Mouse (Mus musculus) midbrain, embryonic 12.5 days (tissue): ENCODE data around the gene Bphl. TPM values are rescaled to one million over a fixed set of nuclear protein-coding genes. Genes with fewer than 3 reads are reported as not detected.
"Not testable (repeated sequence)": the region's sequence is repeated elsewhere in the genome, so short reads cannot be mapped to it uniquely, and the experiment has no call there.

ENCODE experiments used
- ATAC-seq: fragments of 200-750 bp; cut with Nextera tagmentation; 2 replicates; pipeline ENCODE4 v1.8.0; 2017; ENCODE audit warnings: low read depth, moderate TSS enrichment, moderate library complexity; ENCODE audit not compliant: low FRiP score
- H3K27ac ChIP-seq: fragments of 300-500 bp; sonication (generic); replicated peaks from 2 replicates; pipeline ENCODE4 v1.5.1; 2016; ENCODE audit warnings: mild to moderate bottlenecking
- H3K27me3 ChIP-seq: fragments of 300-500 bp; sonication (generic); 2 replicates; pipeline ENCODE4 v1.6.1; 2016; ENCODE audit warnings: mild to moderate bottlenecking
- H3K36me3 ChIP-seq: fragments of 300-500 bp; sonication (generic); 2 replicates; pipeline ENCODE4 v1.6.1; 2016
- H3K4me1 ChIP-seq: fragments of 300-500 bp; sonication (generic); 2 replicates; pipeline ENCODE4 v1.6.1; 2016
- H3K4me2 ChIP-seq: fragments of 300-500 bp; sonication (generic); replicated peaks from 2 replicates; pipeline ENCODE4 v1.6.1; 2016; ENCODE audit warnings: mild to moderate bottlenecking, moderate library complexity
- H3K4me3 ChIP-seq: fragments of 300-500 bp; sonication (generic); 2 replicates; pipeline ENCODE4 v1.5.1; 2016; ENCODE audit warnings: mild to moderate bottlenecking
- H3K9ac ChIP-seq: fragments of 300-500 bp; sonication (generic); replicated peaks from 2 replicates; pipeline ENCODE4 v1.6.1; 2016; ENCODE audit warnings: mild to moderate bottlenecking, moderate library complexity
- H3K9me3 ChIP-seq: fragments of 300-500 bp; sonication (generic); 2 replicates; pipeline ENCODE4 v1.6.1; 2016; ENCODE audit warnings: mild to moderate bottlenecking
- WGBS: fragments of 180-500 bp; shearing (Covaris S2); methylation state at CpG from one replicate; pipeline ENCODE4 v1.1.7; 2016; 5-methylcytosine and 5-hydroxymethylcytosine counted together
- polyA plus RNA-seq: library from polyadenylated mRNA; unstranded; fragments of >200 nt; fragmentation: Nextera tagmentation; extraction: Ambion mirVana; gene quantifications from 2 replicates; pipeline ENCODE4 v1.2.1, GENCODE M21; 2016

The Bphl gene
- polyA plus RNA-seq, 1 experiment from 2014 or later, result 31.9 TPM

GRCm38 (mm10) chr13:34054983-34055382, 17.6 kb downstream of the Bphl start:
- Histone ChIP-seq H3K27ac (no peak overlapping the region), H3K4me1 (no peaks in the 10 kb centered on the region), H3K27me3 (no peaks in the 10 kb centered on the region), H3K4me3 (no peak overlapping the region), H3K4me2 (no peak overlapping the region), H3K9me3 (no peaks in the 10 kb centered on the region), H3K9ac (no peak overlapping the region), H3K36me3 (peaks cover 27% of the 10 kb centered on the region)
- 91% methylated on average over 3 of the region's 3 CpGs for WGBS
- ATAC-seq, result no peak

DNA sequence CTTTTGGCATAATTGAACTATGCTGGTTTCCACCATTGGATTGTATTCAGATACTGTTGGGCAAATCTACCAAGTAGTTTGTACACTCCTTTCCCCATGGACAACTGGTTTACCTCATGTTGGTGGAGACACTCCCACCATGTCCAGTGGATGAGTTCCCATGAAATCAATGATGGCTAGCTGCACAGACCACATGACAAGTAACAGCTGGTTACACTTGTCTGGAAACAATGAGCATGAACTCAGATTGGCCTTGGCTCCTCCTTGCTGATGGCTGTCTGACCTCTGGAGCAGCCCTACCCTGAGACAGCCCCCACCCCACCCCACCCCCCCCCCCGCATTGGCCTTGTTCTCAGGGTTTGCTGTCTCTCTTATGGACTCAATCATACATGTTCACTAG, 19.9 kb downstream of the Bphl start:
- H3K4me2 ChIP-seq, result no peak overlapping the region
- no peak for ATAC-seq
- 73% methylated on average over 1 of the region's 1 CpGs for WGBS
- no peak overlapping the region for H3K9ac ChIP-seq
- H3K4me1 ChIP-seq, result no peaks in the 10 kb centered on the region
- H3K27ac ChIP-seq, result no peak overlapping the region
- H3K36me3 ChIP-seq, result peaks cover 20% of the 10 kb centered on the region
- no peak overlapping the region for H3K4me3 ChIP-seq
- no peaks in the 10 kb centered on the region for H3K9me3 ChIP-seq
- no peaks in the 10 kb centered on the region for H3K27me3 ChIP-seq

DNA sequence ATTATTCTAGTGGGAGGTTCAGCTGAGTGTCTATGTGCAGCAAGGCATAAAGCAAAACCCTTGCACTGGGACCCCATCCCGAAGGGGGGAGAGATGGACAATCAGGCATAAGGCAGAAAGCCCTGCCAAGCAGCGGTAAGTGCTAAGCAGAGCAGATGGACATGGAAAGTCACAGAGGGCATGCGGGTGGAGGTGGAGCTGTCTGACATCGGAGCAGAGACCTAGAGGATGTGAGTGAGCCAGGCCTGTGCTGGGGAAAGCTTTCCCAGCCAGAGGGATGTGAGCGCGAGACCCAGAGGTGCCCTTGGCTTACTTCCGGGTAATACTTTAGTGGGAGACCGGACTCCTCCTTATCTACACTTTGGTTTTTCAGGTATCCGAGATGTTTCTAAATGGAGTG, 22.7 kb downstream of the Bphl start:
- no peak overlapping the region for H3K4me2 ChIP-seq

DNA sequence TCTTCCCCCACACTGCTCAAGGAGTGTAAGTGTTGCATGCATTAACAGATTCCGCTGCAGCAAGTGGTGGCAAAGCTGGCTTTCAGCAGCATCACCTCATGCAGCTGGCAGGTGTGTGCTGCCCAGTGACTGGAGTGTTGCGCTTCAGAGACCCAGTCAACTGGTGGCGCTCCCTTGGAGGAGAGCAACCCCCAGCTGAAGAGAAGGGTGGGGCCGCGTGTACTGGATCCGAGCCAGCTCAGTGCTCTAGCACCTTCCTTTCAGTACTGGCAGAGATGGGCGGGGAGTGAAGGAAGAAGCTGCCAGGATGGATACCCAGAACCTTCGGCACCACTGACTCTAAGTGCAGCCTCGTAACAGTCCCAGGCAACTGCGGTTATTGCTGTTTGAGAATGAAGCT, 25.1 kb downstream of the Bphl start:
- no peaks in the 10 kb centered on the region for H3K4me1 ChIP-seq
- H3K9me3 ChIP-seq, result no peaks in the 10 kb centered on the region
- no peak overlapping the region for H3K27ac ChIP-seq
- H3K9ac ChIP-seq, result no peak overlapping the region
- no peak overlapping the region for H3K4me3 ChIP-seq
- H3K27me3 ChIP-seq, result no peaks in the 10 kb centered on the region
- peaks cover 4% of the 10 kb centered on the region; the same call in 1 of the 2 replicates for H3K36me3 ChIP-seq
- H3K4me2 ChIP-seq, result no peak overlapping the region
- WGBS, result 84% methylated on average over 10 of the region's 10 CpGs
- no peak for ATAC-seq

More for the DNA sequence above, 22.7 kb downstream of the Bphl start:
- H3K4me1 ChIP-seq, result no peaks in the 10 kb centered on the region
- no peak overlapping the region for H3K27ac ChIP-seq
- WGBS, result 90% methylated on average over 9 of the region's 9 CpGs
- H3K36me3 ChIP-seq, result peaks cover 17% of the 10 kb centered on the region
- ATAC-seq, result no peak
- no peak overlapping the region for H3K4me3 ChIP-seq
- no peaks in the 10 kb centered on the region for H3K27me3 ChIP-seq
- no peaks in the 10 kb centered on the region for H3K9me3 ChIP-seq
- H3K9ac ChIP-seq, result no peak overlapping the region

DNA sequence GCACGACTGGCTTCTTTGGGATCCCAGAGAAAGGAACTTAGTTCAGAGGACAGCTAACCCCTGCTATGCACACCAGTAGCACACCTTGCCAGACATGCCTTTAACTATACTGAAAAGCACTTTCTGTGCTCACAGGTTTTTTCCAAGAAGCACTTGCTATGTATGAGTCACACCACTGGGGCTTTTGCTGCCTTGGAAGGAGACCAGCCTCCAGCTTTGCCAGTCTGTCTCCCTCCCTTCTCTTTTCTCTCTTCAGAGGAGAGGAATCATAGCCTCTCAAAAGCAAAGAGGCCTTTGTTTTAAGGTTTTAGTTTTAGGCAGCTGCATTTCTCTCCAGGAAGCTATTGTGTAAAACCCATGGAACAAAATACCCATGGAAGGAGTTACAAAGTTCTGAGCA, 29.0 kb downstream of the Bphl start:
- no peaks in the 10 kb centered on the region for H3K36me3 ChIP-seq

DNA sequence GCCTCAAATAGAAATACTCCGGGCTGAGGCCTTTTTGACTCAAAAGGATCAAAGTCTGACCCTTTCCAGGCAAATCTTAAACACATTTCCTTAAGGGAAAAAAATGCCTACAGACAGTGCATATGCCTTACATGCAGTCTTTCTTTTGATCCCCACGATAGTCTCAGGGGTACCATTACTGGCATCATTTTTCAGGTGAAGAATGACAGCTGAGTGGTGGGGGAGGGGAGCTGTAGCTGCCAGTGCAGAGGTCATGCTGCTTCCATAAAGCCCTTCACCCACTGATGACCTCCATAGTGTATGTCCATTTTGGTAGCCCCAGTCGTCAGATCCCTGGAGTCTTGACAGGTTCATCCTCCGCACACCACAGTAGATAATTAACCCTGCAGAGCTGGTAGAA, 32.9 kb downstream of the Bphl start:
- 64% methylated on average over 4 of the region's 4 CpGs for WGBS
- Histone ChIP-seq H3K4me3 (no peak overlapping the region), H3K27me3 (no peaks in the 10 kb centered on the region), H3K9me3 (no peaks in the 10 kb centered on the region), H3K4me2 (no peak overlapping the region), H3K27ac (no peak overlapping the region), H3K4me1 (peaks cover 26% of the 10 kb centered on the region), H3K9ac (no peak overlapping the region; the same call in 1 of the 2 replicates), H3K36me3 (peaks cover 7% of the 10 kb centered on the region)
- ATAC-seq, result no peak

More for the DNA sequence above, 29.0 kb downstream of the Bphl start:
- 45% methylated on average over 1 of the region's 1 CpGs for WGBS
- ATAC-seq, result no peak
- Histone ChIP-seq H3K27ac (no peak overlapping the region), H3K9ac (no peak overlapping the region), H3K4me2 (no peak overlapping the region), H3K9me3 (no peaks in the 10 kb centered on the region), H3K27me3 (no peaks in the 10 kb centered on the region), H3K4me3 (no peak overlapping the region), H3K4me1 (peaks cover 10% of the 10 kb centered on the region)

DNA sequence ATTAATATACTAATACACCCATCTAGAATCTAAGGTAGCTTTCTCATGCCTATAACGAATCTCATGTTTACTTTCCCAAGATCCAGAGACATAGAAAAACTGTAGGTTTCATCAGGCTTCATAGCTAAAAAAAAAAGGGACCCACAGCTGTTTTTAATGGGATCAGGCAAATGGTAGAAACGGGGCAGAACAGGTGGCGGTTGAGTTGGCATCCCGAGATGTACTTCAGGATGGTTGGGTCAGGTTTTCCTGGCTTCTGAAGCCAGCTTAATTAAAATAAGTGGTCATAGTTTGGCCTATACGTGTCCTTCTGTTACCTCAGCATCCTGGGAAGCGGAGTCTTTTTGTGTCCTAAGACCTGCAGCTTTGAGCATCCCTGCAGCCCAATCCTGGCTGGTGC, 34.4 kb downstream of the Bphl start:
- Histone ChIP-seq H3K4me1 (peaks cover 39% of the 10 kb centered on the region), H3K27me3 (no peaks in the 10 kb centered on the region), H3K27ac (no peak overlapping the region), H3K9me3 (no peaks in the 10 kb centered on the region), H3K4me2 (no peak overlapping the region), H3K4me3 (no peak overlapping the region), H3K9ac (no peak overlapping the region), H3K36me3 (peaks cover 13% of the 10 kb centered on the region)
- WGBS, result 88% methylated on average over 6 of the region's 6 CpGs
- ATAC-seq, result no peak

DNA sequence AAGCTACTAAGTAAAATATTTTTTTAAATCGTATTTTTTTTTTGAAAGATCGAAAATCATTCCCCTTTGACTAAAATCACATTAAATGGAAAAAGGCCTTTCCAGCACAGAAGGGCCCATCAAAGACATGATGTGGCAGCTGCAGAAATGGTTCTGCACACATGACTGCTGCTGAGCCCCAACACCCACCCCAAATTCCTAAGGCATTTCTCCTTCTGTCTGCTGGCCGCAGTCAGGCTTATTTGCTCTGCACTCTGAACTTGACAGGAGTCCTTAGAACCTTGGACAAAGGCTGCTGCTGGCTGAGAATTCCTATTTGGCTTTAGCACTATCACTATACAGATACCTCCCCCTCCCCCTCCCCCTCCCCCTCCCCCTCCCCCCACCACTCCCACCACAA, 35.5 kb downstream of the Bphl start:
- ATAC-seq, result no peak
- Histone ChIP-seq H3K4me3 (no peak overlapping the region), H3K36me3 (peaks cover 13% of the 10 kb centered on the region), H3K4me1 (peaks cover 44% of the 10 kb centered on the region), H3K27ac (peak overlapping the region; percentile 35; the same call in 1 of the 2 replicates), H3K9me3 (no peaks in the 10 kb centered on the region), H3K27me3 (no peaks in the 10 kb centered on the region), H3K9ac (0 out of 2 replicates have a peak overlapping the region, but pooled peaks have one; percentile 28), H3K4me2 (no peak overlapping the region)
- WGBS, result 34% methylated on average over 3 of the region's 3 CpGs

- H3K27ac ChIP-seq, H3K4me3 ChIP-seq, H3K4me2 ChIP-seq, H3K9ac ChIP-seq, H3K9me3 ChIP-seq, H3K27me3 ChIP-seq, ATAC-seq: not testable (repeated sequence)
- 95% methylated on average over 10 of the region's 17 CpGs for WGBS
- H3K4me1 ChIP-seq, result peaks cover 47% of the 10 kb centered on the region
- peaks cover 13% of the 10 kb centered on the region for H3K36me3 ChIP-seq
These were observed 37.0 kb downstream of the Bphl start for GRCm38 (mm10) chr13:34074441-34074840.

DNA sequence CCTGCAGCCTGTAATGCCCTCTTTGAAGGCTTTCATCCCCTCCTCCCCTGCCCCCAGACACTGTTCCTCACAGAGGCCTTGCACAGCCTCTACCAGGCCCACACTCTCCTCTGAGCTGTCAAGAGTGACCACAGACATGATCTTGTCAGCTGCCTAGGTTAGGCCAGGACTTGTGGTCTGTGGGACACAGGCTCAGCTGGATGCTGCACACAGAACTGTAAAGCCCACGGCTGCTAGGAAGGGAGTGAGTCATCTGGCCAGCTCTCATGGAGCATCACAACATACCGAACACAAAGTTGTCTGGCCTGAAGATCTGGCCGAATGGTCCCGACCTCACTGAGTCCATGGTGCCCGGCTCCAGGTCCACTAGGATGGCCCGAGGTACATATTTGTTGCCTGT, 38.5 kb downstream of the Bphl start:
- Histone ChIP-seq H3K9ac (0 out of 2 replicates have a peak overlapping the region, but pooled peaks have one; percentile 87), H3K36me3 (peaks cover 13% of the 10 kb centered on the region), H3K4me1 (peaks cover 41% of the 10 kb centered on the region), H3K4me3 (peak overlapping the region; percentile 82), H3K27ac (0 out of 2 replicates have a peak overlapping the region, but pooled peaks have one; percentile 91), H3K4me2 (peak overlapping the region; percentile 80)
- 68% methylated on average over 6 of the region's 6 CpGs for WGBS
- not testable (repeated sequence) for H3K9me3 ChIP-seq, H3K27me3 ChIP-seq, ATAC-seq

DNA sequence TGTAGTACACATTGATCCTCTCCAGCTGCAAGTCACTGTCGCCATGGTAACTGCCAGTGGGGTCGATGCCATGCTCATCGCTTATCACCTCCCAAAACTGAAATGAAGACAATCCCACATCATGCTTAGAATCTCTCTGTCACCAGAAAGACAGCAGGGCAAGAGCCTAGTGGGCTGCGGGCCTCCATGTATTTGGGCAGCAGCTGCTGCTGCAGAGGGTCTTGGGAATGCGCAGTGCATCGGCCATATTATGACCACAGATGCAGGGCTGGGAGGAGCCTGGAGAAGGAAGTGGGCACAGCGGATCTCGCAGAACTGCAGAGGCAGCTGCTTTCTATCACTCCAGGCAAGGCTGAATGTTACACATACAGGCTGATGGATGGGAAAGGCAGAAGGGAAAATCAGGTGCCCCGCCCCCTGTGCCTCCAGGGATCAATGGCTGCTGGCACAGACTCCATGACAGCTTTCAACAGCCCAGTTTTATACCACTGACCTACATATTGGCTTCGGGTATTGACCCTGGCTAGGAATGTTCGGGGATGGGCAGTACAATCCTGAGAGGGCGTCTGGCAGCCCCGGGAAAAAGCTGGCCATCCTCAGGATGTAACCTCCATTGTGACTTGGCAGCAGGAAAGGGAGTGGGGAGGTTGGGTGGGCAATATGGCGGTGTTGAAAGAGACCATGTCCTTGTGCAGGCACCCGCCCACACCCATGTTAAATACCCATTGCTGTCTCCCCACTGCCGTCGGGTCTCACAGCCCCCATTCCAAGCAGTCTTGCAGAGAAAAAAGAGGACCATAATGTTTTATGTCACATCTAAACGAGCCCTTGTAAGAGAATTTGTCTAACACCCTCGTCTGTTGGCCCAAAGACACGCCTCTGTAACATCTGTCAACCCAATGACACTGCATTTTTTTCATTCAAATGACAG, 39.4 kb downstream of the Bphl start:
- H3K9me3 ChIP-seq, result no peaks in the 10 kb centered on the region
- peak overlapping the region; percentile 87 for H3K9ac ChIP-seq
- H3K4me2 ChIP-seq, result peak overlapping the region; percentile 80
- peak; percentile 68 for ATAC-seq
- 44% methylated on average over 20 of the region's 20 CpGs for WGBS
- H3K4me3 ChIP-seq, result peak overlapping the region; percentile 82
- H3K27me3 ChIP-seq, result peaks cover 7% of the 10 kb centered on the region
- peaks cover 33% of the 10 kb centered on the region for H3K4me1 ChIP-seq
- H3K27ac ChIP-seq, result peak overlapping the region; percentile 91
- H3K36me3 ChIP-seq, result peaks cover 13% of the 10 kb centered on the region

DNA sequence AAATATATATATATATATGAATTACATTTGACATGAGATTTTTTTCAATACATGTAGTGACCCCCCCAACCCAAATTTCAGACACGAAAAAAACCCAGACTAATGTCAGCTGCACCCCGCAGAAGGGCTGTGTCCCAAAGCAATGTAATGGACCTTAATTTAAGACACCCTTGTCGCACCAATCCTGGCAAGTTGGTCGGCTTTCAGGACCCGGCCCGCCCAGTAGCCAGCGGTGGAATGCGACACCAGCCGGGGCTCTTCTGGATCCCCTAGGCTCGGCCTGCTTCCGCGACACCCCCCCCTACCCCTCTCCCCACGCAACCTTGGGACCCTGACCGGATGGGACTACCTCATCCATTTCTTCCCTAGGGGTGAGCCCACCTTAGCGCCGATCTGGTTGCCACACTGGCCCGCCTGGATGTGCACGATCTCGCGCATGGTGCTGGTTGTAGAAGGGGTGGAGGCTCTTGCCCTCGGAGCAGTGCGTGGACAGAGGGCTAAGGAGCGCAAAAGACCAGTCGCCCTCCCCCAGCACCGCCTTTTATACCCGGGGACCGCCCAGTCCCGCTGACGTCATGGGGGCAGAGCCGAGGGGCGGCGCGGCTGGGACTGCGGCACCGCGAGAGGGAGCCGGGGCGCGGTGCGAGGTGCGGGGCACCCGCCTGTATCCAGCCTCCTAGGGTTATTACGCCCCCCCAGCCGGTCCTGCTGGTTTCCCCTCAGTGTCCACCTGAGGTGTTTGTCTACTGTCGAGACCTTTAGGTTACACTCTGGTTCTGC, 40.3 kb downstream of the Bphl start, which contains the start of gene Tubb2a:
Tubb2a (minus strand) TSS at position 516 of the 780 bp plus-strand sequence.
- Histone ChIP-seq H3K9ac (peak within 1 kb of the TSS; percentile 87), H3K36me3 (peaks cover 13% of the 10 kb centered on the region), H3K4me2 (peak within 1 kb of the TSS; percentile 80), H3K4me3 (peak within 1 kb of the TSS; percentile 82), H3K27ac (peak within 1 kb of the TSS; percentile 91), H3K9me3 (no peaks in the 10 kb centered on the region), H3K4me1 (peaks cover 30% of the 10 kb centered on the region), H3K27me3 (peaks cover 7% of the 10 kb centered on the region)
- peak; percentile 86 for ATAC-seq
- under 1% methylated on average over 45 of the region's 45 CpGs for WGBS
